Mouse (Mus musculus) brain, embryonic 14.5 days (tissue): ENCODE measurements around the gene Slc2a8.

Source experiments
- CTCF ChIP-seq: fragments of 200-500 bp; IDR thresholded peaks from 2 replicates; pipeline ENCODE4 v1.5.1; 2012; ENCODE audit warnings: inconsistent platforms, mild to moderate bottlenecking, moderate library complexity, borderline replicate concordance; ENCODE audit not compliant: insufficient read depth, insufficient read length; ENCODE audit errors: extremely low read depth
- POLR2A ChIP-seq: fragments of 200-500 bp; IDR thresholded peaks from 2 replicates; pipeline ENCODE4 v1.6.1; 2012; ENCODE audit warnings: mild to moderate bottlenecking, inconsistent platforms, borderline replicate concordance; ENCODE audit not compliant: poor library complexity, insufficient read depth, insufficient read length, severe bottlenecking; ENCODE audit errors: extremely low read depth

- TF ChIP-seq CTCF (no peak), POLR2A (no peak)
These were observed 43.1 kb downstream of the Slc2a8 start for GRCm38 (mm10) chr2:32938741-32939140.
